Mouse (Mus musculus) adrenal gland, adult 18-20 months (tissue): ENCODE results near the gene Nadk2. TPM values are rescaled to one million over a fixed set of nuclear protein-coding genes. Genes with fewer than 3 reads are reported as not detected.

ENCODE experiments used
- DNase-seq, 2 experiments: peaks; one replicate each; pipeline ENCODE4 v3.0.0; 2021 to 2022; ENCODE audit warnings: low spot score in 2 of 2
- long read RNA-seq, 2 experiments: library from polyadenylated mRNA; stranded (forward); transcript quantifications; one replicate each; pipeline ENCODE4 v2.0.0; 2021
- total RNA-seq, 2 experiments: library from RNA; stranded (reverse); gene quantifications; 1 replicate in 1 of 2; 2 replicates in 1 of 2; pipeline ENCODE4 v1.2.3; 2021

Nadk2 gene
- 10 to 100 TPM; 47.1 to 75.0 TPM for total RNA-seq
- long read RNA-seq, experiment 1, full-length matches to known transcripts = 22 of 67 reads
- long read RNA-seq, experiment 1, partial matches to known transcripts = 3 of 67 reads
- long read RNA-seq, experiment 1, other reads (novel, unspliced or antisense) = 42 of 67 reads
- long read RNA-seq, experiment 2, full-length matches to known transcripts = 106 of 286 reads
- long read RNA-seq, experiment 2, partial matches to known transcripts = 8 of 286 reads
- long read RNA-seq, experiment 2, other reads (novel, unspliced or antisense) = 172 of 286 reads

GRCm38 (mm10) chr15:9070912-9071555, at the start of gene Nadk2:
Gene Nadk2 (plus strand): TSS chr15:9071260.
- peak; percentile 96 to 98 for DNase-seq

GRCm38 (mm10) chr15:9055704-9056103, 15.4 kb upstream of the Nadk2 start:
- no peak for DNase-seq

GRCm38 (mm10) chr15:9059856-9060255, 11.2 kb upstream of the Nadk2 start:
- no peak for DNase-seq

GRCm38 (mm10) chr15:9061150-9061882, 9.7 kb upstream of the Nadk2 start:
- no peak for DNase-seq

DNA sequence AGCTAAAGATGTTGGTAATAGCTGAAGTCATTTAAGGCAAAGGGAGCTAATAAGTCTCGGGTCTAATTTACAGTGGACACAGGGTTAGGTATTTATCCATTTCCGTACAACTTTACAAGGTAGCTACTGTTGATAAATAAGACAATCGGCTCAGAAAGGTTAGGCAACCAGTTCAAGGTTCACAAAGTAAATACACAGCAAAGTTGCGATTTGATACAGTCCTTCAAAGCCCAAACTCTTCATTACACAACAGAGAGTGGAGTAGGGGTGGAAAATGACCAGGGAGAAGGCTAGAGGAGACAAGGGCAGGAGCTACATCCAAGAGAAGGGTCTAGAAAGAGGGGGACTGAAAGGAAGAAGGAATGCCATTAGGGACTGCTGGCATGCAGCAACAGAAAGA, 2.2 kb upstream of the Nadk2 start:
- DNase-seq = no peak

GRCm38 (mm10) chr15:9070353-9070752, 707 bp upstream of the Nadk2 start:
- no peak for DNase-seq

GRCm38 (mm10) chr15:9071556-9072544, 790 bp downstream of the Nadk2 start:
- DNase-seq = peak; percentile 60 to 69

GRCm38 (mm10) chr15:9072630-9073029, 1.6 kb downstream of the Nadk2 start:
- no peak for DNase-seq

GRCm38 (mm10) chr15:9073067-9073608, 2.1 kb downstream of the Nadk2 start:
- peak in 1 of 2 experiments; percentile 29 for DNase-seq

DNA sequence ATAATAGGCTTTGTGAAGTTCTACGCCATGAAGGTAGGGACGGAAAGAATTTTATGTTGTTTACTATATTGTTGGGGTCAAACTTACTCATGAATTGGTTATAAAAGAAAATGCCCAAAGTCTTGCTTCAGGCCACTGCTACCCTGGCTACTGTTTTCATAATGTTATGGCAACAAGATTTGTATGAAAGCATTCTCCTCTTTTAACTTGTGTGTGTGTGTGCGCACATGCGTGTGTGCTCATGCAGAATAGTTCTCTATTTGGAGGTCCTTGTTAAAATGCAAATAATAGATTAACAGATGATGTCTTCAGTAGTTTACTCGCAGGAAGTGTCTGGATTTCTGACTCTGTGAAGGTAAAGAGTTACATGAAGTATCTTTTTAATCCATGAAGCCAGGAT, 2.6 kb downstream of the Nadk2 start:
- DNase-seq = no peak

DNA sequence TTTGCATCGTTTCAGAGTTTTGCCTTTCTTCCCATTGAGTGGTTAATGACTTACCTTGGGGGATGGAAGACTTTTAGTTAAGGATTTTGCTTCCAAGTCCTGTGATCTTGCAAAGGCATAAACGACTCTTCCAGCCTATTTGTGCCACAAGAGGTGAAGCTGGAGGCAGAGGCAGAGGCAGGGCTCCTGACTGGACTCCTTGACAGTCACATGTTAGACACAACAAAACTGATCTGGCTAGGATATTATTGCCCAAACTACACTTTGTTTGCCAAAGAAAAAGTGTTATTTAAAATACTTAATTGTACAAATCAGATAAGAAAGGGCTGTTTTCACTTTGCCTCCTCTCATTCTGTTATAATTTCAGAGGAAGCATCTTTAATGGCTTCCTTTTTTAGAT, 3.1 kb downstream of the Nadk2 start:
- no peak for DNase-seq

DNA sequence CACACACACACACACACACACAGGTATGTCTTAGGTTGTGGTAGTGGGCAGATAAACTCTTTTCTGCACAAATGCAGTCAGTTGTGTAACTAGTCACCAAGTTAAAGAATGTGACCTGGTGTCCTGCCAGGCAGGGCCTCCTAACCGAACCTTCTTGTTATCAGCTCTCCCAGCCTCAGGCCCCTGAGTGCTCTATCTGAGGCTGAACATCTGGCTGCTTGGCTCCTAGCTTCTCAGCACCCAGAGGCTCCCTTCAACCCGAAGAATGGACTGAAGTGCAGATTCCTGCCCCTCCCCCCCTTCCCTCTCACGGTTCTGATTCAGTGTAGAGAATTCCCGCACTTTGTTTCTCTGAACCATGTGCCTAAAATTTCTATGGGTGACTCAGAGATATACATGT, 3.6 kb downstream of the Nadk2 start:
- DNase-seq = no peak

- no peak for DNase-seq
These were observed 4.6 kb downstream of the Nadk2 start for GRCm38 (mm10) chr15:9075608-9076200.

GRCm38 (mm10) chr15:9078481-9079300, 7.6 kb downstream of the Nadk2 start:
- DNase-seq = no peak

- DNase-seq = no peak
These were observed 8.6 kb downstream of the Nadk2 start for GRCm38 (mm10) chr15:9079626-9080025.

DNA sequence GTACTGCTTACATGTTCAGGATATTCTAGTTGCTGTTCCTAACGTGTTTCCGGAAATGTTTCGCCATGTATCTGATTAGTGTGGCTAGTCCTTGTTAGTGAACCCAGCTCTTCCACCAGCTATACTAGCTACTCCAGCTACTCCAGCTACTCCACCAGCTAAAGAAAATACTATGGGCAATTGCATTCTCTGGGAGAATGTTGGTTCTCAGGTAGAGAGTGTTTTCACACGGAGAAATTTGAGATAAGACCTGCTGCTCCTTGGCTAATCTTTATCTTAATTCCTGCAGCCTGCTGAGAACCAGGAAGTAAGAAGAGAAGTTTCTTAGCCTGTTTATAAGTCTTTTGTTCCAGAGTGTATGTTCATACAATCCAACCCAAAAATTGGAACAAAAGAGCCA, 9.1 kb downstream of the Nadk2 start:
- no peak for DNase-seq

DNA sequence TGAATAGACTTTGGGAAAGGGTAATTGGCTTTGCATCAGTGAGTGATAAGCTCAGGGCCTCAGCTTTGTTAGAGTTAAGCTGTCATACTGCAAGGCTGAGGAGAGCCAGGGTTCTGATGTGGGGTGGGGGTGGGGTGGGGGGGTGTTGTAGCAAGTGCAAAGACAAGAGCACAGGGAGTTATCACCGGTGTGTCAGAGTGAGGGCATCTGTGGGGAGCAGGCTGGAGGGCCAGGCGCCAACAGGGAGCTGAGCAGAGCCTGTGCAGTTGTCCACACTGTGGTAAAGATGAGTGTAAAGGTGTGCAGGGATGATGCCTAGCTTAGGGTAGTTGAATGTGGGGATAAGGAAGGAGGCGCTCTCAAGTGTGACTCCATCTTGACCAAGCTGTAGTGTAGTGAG, 10.2 kb downstream of the Nadk2 start:
- no peak for DNase-seq

DNA sequence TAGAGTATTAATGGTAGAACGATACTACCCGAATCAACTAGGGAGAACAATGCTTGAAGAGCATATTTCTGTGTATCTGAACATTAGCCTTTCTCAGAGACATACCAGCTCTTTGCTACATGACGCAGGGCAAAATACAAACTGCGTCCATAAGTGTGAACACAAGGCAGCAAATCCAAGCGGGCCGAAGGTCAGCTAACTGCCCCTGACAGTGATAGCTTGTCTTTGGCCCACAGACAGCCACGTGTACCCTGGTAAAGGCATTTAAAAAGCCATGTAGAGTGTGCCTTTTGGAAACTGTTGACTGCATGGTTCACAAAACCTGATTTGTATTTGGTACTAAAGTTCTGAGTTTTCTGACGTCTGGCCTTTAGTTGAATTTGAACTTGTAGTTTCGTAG, 11.7 kb downstream of the Nadk2 start:
- no peak for DNase-seq

GRCm38 (mm10) chr15:9086813-9087212, 15.8 kb downstream of the Nadk2 start:
- no peak for DNase-seq
